Mouse (Mus musculus) embryonic facial prominence, embryonic 13.5 days (tissue): Measurements from ENCODE around the gene Ngfr. TPM values are rescaled to one million over a fixed set of nuclear protein-coding genes. Genes with fewer than 3 reads are reported as not detected.

Experiments
- ATAC-seq: fragments of 200-750 bp; cut with Nextera tagmentation; 2 replicates; pipeline ENCODE4 v1.8.0; 2017; ENCODE audit warnings: low read depth; ENCODE audit not compliant: insufficient number of reproducible peaks, insufficient read depth, low FRiP score, low TSS enrichment
- H3K27ac ChIP-seq: fragments of 300-500 bp; sonication (generic); 2 replicates; pipeline ENCODE4 v1.5.1; 2015; ENCODE audit warnings: moderate library complexity, mild to moderate bottlenecking, inconsistent platforms
- H3K27me3 ChIP-seq: fragments of 300-500 bp; sonication (generic); 2 replicates; pipeline ENCODE4 v1.6.1; 2015; ENCODE audit warnings: mild to moderate bottlenecking, inconsistent platforms
- H3K36me3 ChIP-seq: fragments of 300-500 bp; sonication (generic); 2 replicates; pipeline ENCODE4 v1.6.1; 2015; ENCODE audit warnings: mild to moderate bottlenecking, inconsistent platforms
- H3K4me1 ChIP-seq: fragments of 300-500 bp; sonication (generic); 2 replicates; pipeline ENCODE4 v1.6.1; 2015; ENCODE audit warnings: inconsistent platforms
- H3K4me2 ChIP-seq: fragments of 300-500 bp; sonication (generic); 2 replicates; pipeline ENCODE4 v1.6.1; 2015; ENCODE audit warnings: moderate library complexity, mild to moderate bottlenecking, inconsistent platforms
- H3K4me3 ChIP-seq: fragments of 300-500 bp; sonication (generic); 2 replicates; pipeline ENCODE4 v1.5.1; 2015; ENCODE audit warnings: mild to moderate bottlenecking, inconsistent platforms
- H3K9ac ChIP-seq: fragments of 300-500 bp; sonication (generic); 2 replicates; pipeline ENCODE4 v1.6.1; 2015; ENCODE audit warnings: mild to moderate bottlenecking, inconsistent platforms
- H3K9me3 ChIP-seq: fragments of 300-500 bp; sonication (generic); 2 replicates; pipeline ENCODE4 v1.6.1; 2016; ENCODE audit warnings: inconsistent platforms
- WGBS: fragments of 180-500 bp; shearing (Covaris S2); methylation state at CpG from one replicate; pipeline ENCODE4 v1.1.7; 2015; ENCODE audit warnings: mixed read lengths; 5-methylcytosine and 5-hydroxymethylcytosine counted together
- polyA plus RNA-seq: library from polyadenylated mRNA; unstranded; fragments of >200 nt; fragmentation: Nextera tagmentation; extraction: Ambion mirVana; gene quantifications from 2 replicates; pipeline ENCODE4 v1.2.1, GENCODE M21; 2015

Ngfr gene
- polyA plus RNA-seq, 1 experiment from 2014 or later: 25.4 TPM

GRCm38 (mm10) chr11:95594686-95595212, 7.2 kb upstream of the Ngfr start:
- Histone ChIP-seq H3K27ac (no peak overlapping the region), H3K4me1 (peaks cover 38% of the 10 kb centered on the region), H3K9me3 (no peaks in the 10 kb centered on the region), H3K9ac (no peak overlapping the region), H3K36me3 (no peaks in the 10 kb centered on the region), H3K4me3 (no peak overlapping the region), H3K27me3 (peaks cover 74% of the 10 kb centered on the region), H3K4me2 (no peak overlapping the region)
- no peak for ATAC-seq
- WGBS: 18% methylated on average over 13 of the region's 13 CpGs

- Histone ChIP-seq H3K36me3 (no peaks in the 10 kb centered on the region), H3K4me3 (no peak overlapping the region), H3K4me2 (no peak overlapping the region), H3K27me3 (peaks cover 73% of the 10 kb centered on the region), H3K4me1 (peaks cover 38% of the 10 kb centered on the region), H3K9me3 (no peaks in the 10 kb centered on the region), H3K9ac (no peak overlapping the region), H3K27ac (no peak overlapping the region)
- 77% methylated on average over 5 of the region's 5 CpGs for WGBS
- ATAC-seq: no peak
These were observed 6.0 kb upstream of the Ngfr start for GRCm38 (mm10) chr11:95593501-95593900.

- WGBS: 77% methylated on average over 1 of the region's 1 CpGs
- no peak for ATAC-seq
- Histone ChIP-seq H3K4me2 (no peak overlapping the region), H3K9me3 (no peaks in the 10 kb centered on the region), H3K36me3 (no peaks in the 10 kb centered on the region), H3K27ac (no peak overlapping the region), H3K4me1 (peaks cover 34% of the 10 kb centered on the region), H3K27me3 (peaks cover 73% of the 10 kb centered on the region), H3K4me3 (no peak overlapping the region), H3K9ac (no peak overlapping the region)
These were observed 5.2 kb upstream of the Ngfr start for GRCm38 (mm10) chr11:95592691-95593090.

- no peak for ATAC-seq
- no peaks in the 10 kb centered on the region for H3K9me3 ChIP-seq
- 35% methylated on average over 5 of the region's 5 CpGs for WGBS
- no peak overlapping the region for H3K4me3 ChIP-seq
- no peak overlapping the region for H3K27ac ChIP-seq
- H3K4me2 ChIP-seq: no peak overlapping the region
- peaks cover 75% of the 10 kb centered on the region for H3K27me3 ChIP-seq
- H3K36me3 ChIP-seq: no peaks in the 10 kb centered on the region
- H3K9ac ChIP-seq: no peak overlapping the region
- H3K4me1 ChIP-seq: peaks cover 34% of the 10 kb centered on the region
These were observed 1.7 kb upstream of the Ngfr start for GRCm38 (mm10) chr11:95589195-95589594.

GRCm38 (mm10) chr11:95586751-95587422, 648 bp downstream of the Ngfr start:
- Histone ChIP-seq H3K4me2 (peak overlapping the region; percentile 86), H3K9me3 (no peaks in the 10 kb centered on the region), H3K4me1 (peaks cover 53% of the 10 kb centered on the region), H3K27ac (peak overlapping the region; percentile 55; the same call in 1 of the 2 replicates), H3K36me3 (no peaks in the 10 kb centered on the region), H3K4me3 (peak overlapping the region; percentile 57), H3K27me3 (peaks cover 80% of the 10 kb centered on the region), H3K9ac (peak overlapping the region; percentile 77)
- WGBS: 1% methylated on average over 27 of the region's 27 CpGs
- no peak for ATAC-seq

- Histone ChIP-seq H3K27me3 (peaks cover 85% of the 10 kb centered on the region), H3K4me2 (peak overlapping the region; percentile 86), H3K27ac (no peak overlapping the region), H3K36me3 (no peaks in the 10 kb centered on the region), H3K4me3 (peak overlapping the region; percentile 57), H3K9ac (peak overlapping the region; percentile 77), H3K9me3 (no peaks in the 10 kb centered on the region), H3K4me1 (peaks cover 60% of the 10 kb centered on the region)
- under 1% methylated on average over 25 of the region's 25 CpGs for WGBS
- 0 out of 2 replicates have a peak, but pooled peaks have one; percentile 16 for ATAC-seq
These were observed 1.4 kb downstream of the Ngfr start for GRCm38 (mm10) chr11:95586184-95586583.

GRCm38 (mm10) chr11:95585684-95586083, 1.9 kb downstream of the Ngfr start:
- H3K27ac ChIP-seq: no peak overlapping the region
- H3K27me3 ChIP-seq: peaks cover 86% of the 10 kb centered on the region
- peak overlapping the region; percentile 57 for H3K4me3 ChIP-seq
- H3K4me2 ChIP-seq: peak overlapping the region; percentile 86
- WGBS: 2% methylated on average over 15 of the region's 15 CpGs
- peak overlapping the region; percentile 77 for H3K9ac ChIP-seq
- no peaks in the 10 kb centered on the region for H3K9me3 ChIP-seq
- ATAC-seq: no peak
- H3K4me1 ChIP-seq: peaks cover 65% of the 10 kb centered on the region
- H3K36me3 ChIP-seq: no peaks in the 10 kb centered on the region

- Histone ChIP-seq H3K9ac (peak overlapping the region; percentile 77), H3K27me3 (peaks cover 88% of the 10 kb centered on the region)
These were observed 2.3 kb downstream of the Ngfr start for GRCm38 (mm10) chr11:95585281-95585680.

GRCm38 (mm10) chr11:95584651-95585050, 2.9 kb downstream of the Ngfr start:
- peaks cover 91% of the 10 kb centered on the region for H3K27me3 ChIP-seq
- H3K9me3 ChIP-seq: no peaks in the 10 kb centered on the region
- H3K27ac ChIP-seq: no peak overlapping the region
- H3K9ac ChIP-seq: no peak overlapping the region
- 0 out of 2 replicates have a peak, but pooled peaks cover 5% of the 10 kb centered on the region for H3K36me3 ChIP-seq
- H3K4me3 ChIP-seq: peak overlapping the region; percentile 57
- WGBS: 6% methylated on average over 9 of the region's 9 CpGs
- ATAC-seq: no peak
- peaks cover 75% of the 10 kb centered on the region for H3K4me1 ChIP-seq
- H3K4me2 ChIP-seq: peak overlapping the region; percentile 86

More at GRCm38 (mm10) chr11:95585281-95585680, 2.3 kb downstream of the Ngfr start:
- Histone ChIP-seq H3K4me3 (peak overlapping the region; percentile 57), H3K36me3 (0 out of 2 replicates have a peak, but pooled peaks cover under 1% of the 10 kb centered on the region), H3K4me1 (peaks cover 69% of the 10 kb centered on the region), H3K9me3 (no peaks in the 10 kb centered on the region), H3K4me2 (peak overlapping the region; percentile 86), H3K27ac (no peak overlapping the region)
- ATAC-seq: no peak
- WGBS: under 1% methylated on average over 24 of the region's 24 CpGs

GRCm38 (mm10) chr11:95583396-95583795, 4.1 kb downstream of the Ngfr start:
- no peak for ATAC-seq
- Histone ChIP-seq H3K27me3 (peaks cover 90% of the 10 kb centered on the region), H3K9ac (no peak overlapping the region), H3K4me2 (no peak overlapping the region), H3K4me1 (peaks cover 86% of the 10 kb centered on the region), H3K9me3 (no peaks in the 10 kb centered on the region), H3K27ac (no peak overlapping the region), H3K4me3 (no peak overlapping the region), H3K36me3 (0 out of 2 replicates have a peak, but pooled peaks cover 5% of the 10 kb centered on the region)
- WGBS: 53% methylated on average over 6 of the region's 6 CpGs

- Histone ChIP-seq H3K9ac (no peak overlapping the region; the same call in 1 of the 2 replicates), H3K4me2 (peak overlapping the region; percentile 22; the same call in 1 of the 2 replicates), H3K9me3 (no peaks in the 10 kb centered on the region), H3K4me3 (no peak overlapping the region), H3K27me3 (peaks cover 90% of the 10 kb centered on the region), H3K36me3 (0 out of 2 replicates have a peak, but pooled peaks cover 5% of the 10 kb centered on the region), H3K27ac (no peak overlapping the region), H3K4me1 (peaks cover 94% of the 10 kb centered on the region)
- 20% methylated on average over 3 of the region's 3 CpGs for whole genome bisulfite sequencing
- ATAC-seq: no peak
These were observed 5.3 kb downstream of the Ngfr start for GRCm38 (mm10) chr11:95582193-95582592.

GRCm38 (mm10) chr11:95579455-95579854, 8.1 kb downstream of the Ngfr start:
- H3K9me3 ChIP-seq: no peaks in the 10 kb centered on the region
- no peak overlapping the region for H3K9ac ChIP-seq
- WGBS: 30% methylated on average over 6 of the region's 6 CpGs
- ATAC-seq: no peak
- H3K4me3 ChIP-seq: no peak overlapping the region
- H3K36me3 ChIP-seq: 0 out of 2 replicates have a peak, but pooled peaks cover 5% of the 10 kb centered on the region
- H3K4me1 ChIP-seq: peaks cover 96% of the 10 kb centered on the region
- H3K4me2 ChIP-seq: peak overlapping the region; percentile 3; the same call in 1 of the 2 replicates
- H3K27ac ChIP-seq: no peak overlapping the region
- H3K27me3 ChIP-seq: peaks cover 66% of the 10 kb centered on the region
